Mouse (Mus musculus) 3134 (cell line): ENCODE measurements around the gene Hadh.

ENCODE experiments used
- DNase-seq: peaks from one replicate; pipeline ENCODE4 v3.0.0-alpha.2; 2011; ENCODE audit warnings: low spot score; ENCODE audit not compliant: insufficient read length; ENCODE audit errors: extremely low read depth

Gene Hadh

GRCm38 (mm10) chr3:131271559-131272373 lies at the start of gene Hadh:
Gene Hadh (minus strand): TSS chr3:131272101.
- peak; percentile 97 for DNase-seq

DNA sequence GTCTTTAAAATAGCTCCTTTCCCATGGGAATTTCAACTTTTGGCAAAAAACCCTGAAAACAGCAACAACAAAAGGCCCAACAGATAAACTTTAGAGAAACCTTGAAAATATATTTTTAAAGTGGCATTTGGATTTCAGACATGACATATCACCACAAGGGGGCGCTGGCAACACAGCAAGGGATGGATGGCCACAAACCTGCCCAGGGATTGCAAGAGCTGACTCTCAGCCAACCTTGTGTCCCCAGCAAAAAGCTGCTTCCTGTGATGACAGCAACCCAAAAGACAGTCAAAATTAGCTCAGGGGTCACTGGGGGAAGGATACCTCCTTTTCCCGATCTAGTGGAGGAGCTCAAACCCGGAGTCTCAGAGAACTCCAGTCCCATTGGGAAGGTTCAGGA lies 48.3 kb upstream of the Hadh start:
- peak; percentile 34 for DNase-seq

- no peak for DNase-seq
Measured at GRCm38 (mm10) chr3:131318211-131318610, 46.3 kb upstream of the Hadh start.

DNA sequence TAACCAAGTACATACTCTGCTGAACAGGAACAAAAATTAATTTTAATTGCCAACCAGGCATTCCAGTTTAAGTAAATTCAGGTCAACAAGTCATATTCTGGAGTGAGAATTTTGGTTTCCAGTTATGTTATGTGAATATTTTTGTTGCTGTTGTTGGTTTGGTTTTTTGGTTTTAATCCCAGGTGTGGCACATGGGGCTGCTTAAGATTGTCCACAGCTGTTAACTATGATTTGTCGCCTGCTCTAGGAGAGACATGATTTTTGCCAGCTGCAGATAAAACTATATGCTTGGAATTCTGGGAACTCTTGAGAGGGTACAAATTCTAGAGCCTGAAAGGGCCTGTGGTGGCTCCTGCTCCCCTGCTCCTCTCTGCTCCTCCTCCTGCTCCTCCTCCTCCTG lies 45.2 kb upstream of the Hadh start:
- DNase-seq: no peak

- DNase-seq: no peak
Measured at GRCm38 (mm10) chr3:131315957-131316510, 44.1 kb upstream of the Hadh start.

DNA sequence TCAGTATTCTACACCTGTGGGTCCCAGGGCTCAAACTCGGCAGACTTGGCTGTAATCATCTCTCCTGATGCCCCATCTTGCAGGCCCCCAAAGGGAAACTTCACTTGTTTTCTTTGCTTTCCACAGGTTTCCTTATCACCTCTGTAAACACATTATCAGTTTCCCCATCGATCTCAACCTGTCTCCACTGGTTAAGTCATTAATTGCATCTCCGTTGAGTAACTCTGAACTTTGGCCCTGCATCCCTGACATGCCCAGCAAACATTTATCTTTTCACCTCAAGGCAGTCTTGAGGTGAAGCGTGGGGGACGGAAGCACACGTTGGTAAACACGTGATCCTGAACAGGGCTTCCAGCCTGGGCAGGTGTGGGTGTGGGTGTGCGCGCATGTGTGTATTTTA lies 40.4 kb upstream of the Hadh start:
- DNase-seq: no peak

GRCm38 (mm10) chr3:131310572-131310971 lies 38.7 kb upstream of the Hadh start:
- no peak for DNase-seq

DNA sequence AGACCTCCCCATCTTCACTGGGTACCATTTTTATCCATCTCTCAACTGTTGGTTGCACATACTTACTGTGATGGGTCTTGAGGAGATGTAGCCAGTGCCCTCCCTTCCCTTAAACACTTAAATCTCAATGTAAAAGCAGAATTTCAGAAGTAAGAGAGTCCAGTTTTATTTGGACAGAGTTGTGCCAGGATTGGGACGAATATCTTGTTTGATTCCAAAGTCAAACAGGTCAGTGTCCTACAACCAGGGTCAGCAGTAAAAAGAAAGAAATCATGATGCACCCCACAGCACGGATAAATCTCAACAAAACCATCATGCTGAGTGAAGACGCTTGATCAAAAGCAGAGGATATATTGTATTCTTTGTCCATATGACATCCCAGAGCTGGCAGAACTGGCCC lies 35.9 kb upstream of the Hadh start:
- DNase-seq: no peak

GRCm38 (mm10) chr3:131306255-131306654 lies 34.4 kb upstream of the Hadh start:
- DNase-seq: no peak

GRCm38 (mm10) chr3:131303320-131303714 lies 31.4 kb upstream of the Hadh start:
- no peak for DNase-seq

GRCm38 (mm10) chr3:131302452-131303319 lies 30.8 kb upstream of the Hadh start, which contains the start of gene Cyp2u1:
Gene Cyp2u1 (minus strand): TSS chr3:131303227.
- peak; percentile 96 for DNase-seq

- DNase-seq: no peak
Measured at GRCm38 (mm10) chr3:131299908-131300307, 28.0 kb upstream of the Hadh start.

DNA sequence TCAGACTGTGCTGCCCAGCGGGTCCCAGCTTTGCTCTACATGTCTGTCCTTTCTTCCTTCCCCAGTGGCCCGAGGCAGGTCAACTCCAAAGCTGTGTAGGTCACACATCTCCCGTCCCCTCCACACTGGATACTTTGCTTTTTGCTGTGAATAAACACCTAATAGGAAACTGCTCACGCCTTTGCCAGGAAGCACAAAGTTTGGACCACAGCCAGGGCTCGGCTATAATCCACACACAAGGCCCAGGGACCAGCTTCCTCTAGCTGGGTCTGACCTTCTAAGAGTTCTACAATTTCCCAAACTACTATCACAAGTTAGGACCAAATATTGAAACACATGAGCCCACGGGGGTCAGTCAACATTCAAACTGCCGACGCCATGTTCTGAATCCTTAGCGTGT lies 27.2 kb upstream of the Hadh start:
- DNase-seq: no peak

- no peak for DNase-seq
Measured at GRCm38 (mm10) chr3:131296893-131297292, 25.0 kb upstream of the Hadh start.

DNA sequence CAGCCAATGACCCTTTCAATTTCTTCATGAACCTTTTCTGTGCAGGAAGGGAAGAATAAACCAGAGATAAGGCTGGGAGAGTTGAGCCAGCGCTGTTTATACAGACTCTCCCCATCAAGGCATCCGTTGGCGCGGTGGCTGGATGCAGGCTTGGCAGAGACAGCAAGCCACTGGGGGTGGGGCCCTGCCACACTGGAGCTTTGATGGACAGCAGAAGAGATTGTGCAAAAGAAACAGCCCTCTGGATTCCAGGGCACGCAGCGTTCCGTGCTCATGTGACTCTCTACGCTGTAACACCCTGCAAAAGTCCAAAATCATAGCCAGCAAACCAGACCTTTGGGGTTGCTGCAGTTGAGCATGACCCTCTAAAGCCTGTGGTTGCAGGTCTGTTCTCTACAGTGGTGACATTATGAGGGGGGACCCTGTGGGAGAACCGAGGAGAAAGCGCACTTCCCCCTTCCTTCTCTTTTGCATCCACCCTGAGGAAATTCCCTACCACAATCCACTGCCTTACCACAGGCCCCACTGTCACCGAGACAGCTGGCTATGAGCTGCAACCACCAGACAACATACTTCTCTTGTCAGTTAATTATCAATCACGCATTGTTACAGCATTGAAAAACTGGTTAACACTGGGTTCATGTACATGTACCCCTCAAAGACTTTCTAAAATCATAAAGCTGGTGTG lies 23.8 kb upstream of the Hadh start:
- no peak for DNase-seq

- no peak for DNase-seq
Measured at GRCm38 (mm10) chr3:131294503-131294902, 22.6 kb upstream of the Hadh start.

- DNase-seq: no peak
Measured at GRCm38 (mm10) chr3:131292959-131293358, 21.1 kb upstream of the Hadh start.

DNA sequence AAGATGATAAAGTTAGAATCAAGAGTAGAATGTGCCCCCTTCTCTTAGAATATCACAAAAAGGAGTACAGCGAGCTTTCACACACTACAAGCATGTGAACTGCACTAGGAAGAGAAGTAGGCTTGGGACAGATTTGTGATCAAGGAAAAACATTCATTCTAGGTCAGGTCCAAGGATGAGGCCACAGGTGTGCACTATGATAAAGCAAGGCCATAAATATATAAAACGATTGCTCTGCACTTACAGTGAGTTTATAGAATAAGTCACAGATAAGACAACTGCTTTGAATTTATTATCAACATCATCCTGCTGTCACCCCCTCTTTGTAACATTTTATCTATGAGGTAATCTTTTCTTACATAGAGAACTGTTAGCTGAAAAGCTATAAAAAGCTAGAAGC lies 20.4 kb upstream of the Hadh start:
- DNase-seq: no peak

DNA sequence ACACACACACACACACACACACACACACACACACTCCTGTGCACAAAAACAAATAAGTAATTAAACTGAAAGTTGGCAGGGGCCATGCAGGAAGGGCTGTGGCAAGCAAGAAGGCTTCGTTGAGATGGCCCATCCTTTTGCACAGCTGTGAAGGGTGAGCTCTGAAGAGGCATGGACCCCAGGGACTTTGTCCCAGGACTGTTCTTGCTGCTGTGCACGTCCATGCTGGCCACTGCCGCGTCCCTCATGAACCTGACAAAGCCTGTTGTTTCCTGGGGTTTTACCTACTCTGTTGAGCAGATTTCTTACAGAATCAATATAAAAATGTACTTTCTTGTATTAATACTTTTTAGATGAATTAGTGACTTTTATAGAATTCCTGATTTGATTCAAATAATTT lies 20.0 kb upstream of the Hadh start:
- DNase-seq: no peak

- DNase-seq: no peak
Measured at GRCm38 (mm10) chr3:131274151-131274550, 2.2 kb upstream of the Hadh start.
